Mouse (Mus musculus): ENCODE data around the gene Ifi213. TPM values are rescaled to one million over a fixed set of nuclear protein-coding genes. Genes with fewer than 3 reads are reported as not detected.
"Not testable (repeated sequence)": the region's sequence is repeated elsewhere in the genome, so short reads cannot be mapped to it uniquely, and the experiment has no call there.

The Ifi213 gene
- not detected in 2 replicates for polyA plus RNA-seq (2016; fragmentation: Nextera tagmentation; extraction: Ambion mirVana)

- H3K9me3 ChIP-seq; H3K27ac ChIP-seq; H3K36me3 ChIP-seq; H3K27me3 ChIP-seq (ENCODE audit: insufficient read depth, poor library complexity, severe bottlenecking); H3K4me1 ChIP-seq (replicated peaks); H3K4me3 ChIP-seq; DNase-seq (ENCODE audit: low spot score): not testable (repeated sequence)
- WGBS, result 83% methylated on average over 3 of the region's 3 CpGs
Measured at GRCm38 (mm10) chr1:173598838-173599494, at the start of gene Ifi213. Gene Ifi213 (minus strand): TSS chr1:173599274.

DNA sequence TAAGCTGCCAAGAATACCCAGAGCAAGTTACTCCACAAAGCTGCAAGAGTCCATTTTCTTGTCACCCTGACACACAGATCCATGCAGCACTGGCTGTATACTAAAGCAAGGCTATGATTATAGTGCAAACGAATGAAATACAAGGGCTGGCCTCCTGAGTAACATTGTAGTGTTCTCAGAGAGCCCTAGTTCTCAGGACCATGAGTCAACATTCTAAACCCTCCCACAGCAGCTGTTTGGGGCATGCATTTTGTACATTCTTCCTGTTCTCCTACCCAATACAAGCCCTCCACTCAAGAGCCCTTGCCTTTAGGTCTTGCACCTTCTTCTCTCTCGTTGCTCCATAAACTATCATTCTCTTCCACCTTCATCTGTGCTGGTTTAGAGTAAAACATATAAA, 46.3 kb upstream of the Ifi213 start:
- 82% methylated on average over 2 of the region's 2 CpGs for WGBS
- Histone ChIP-seq H3K36me3 (no peaks in the 10 kb centered on the region), H3K27me3 (ENCODE audit: insufficient read depth, poor library complexity, severe bottlenecking) (no peaks in the 10 kb centered on the region), H3K9me3 (no peaks in the 10 kb centered on the region), H3K27ac (no peak overlapping the region), H3K4me3 (no peak overlapping the region), H3K4me1 (replicated peaks) (no peaks in the 10 kb centered on the region)
- no peak for DNase-seq (ENCODE audit: low spot score)

DNA sequence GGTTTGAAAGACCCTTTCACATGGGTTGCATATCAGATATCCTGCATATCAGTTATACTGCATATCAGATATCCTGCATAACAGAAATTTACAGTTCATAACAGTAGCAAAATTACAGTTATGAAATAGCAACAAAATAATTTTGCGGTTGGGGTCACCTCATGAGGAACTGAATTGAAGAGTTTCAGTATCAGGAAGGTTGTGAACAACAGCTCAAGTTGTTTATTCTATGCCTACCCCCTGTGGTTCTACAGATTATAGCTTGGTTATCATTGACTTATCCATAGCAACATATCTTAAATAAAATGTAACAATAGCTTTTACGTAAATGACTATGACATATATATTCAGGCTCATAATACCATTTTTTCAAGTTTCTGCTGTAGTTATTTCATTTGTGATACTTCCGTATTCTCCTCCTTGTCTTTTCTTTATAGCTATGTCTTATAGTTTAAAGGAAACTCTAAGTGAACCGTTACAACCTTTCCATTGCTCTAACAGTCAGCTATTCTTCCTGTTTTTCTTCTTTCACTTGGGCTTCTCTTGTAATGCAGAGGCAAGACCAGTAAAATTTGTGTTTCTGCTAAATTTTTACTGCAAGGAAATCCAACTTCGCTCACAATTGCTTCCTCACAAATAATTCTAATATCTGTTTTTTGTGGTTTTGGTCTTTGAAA, 35.0 kb upstream of the Ifi213 start:
- DNase-seq (ENCODE audit: low spot score), result no peak
- Histone ChIP-seq H3K36me3 (no peaks in the 10 kb centered on the region), H3K4me3 (no peak overlapping the region), H3K9me3 (no peaks in the 10 kb centered on the region), H3K27ac (no peak overlapping the region), H3K4me1 (replicated peaks) (no peaks in the 10 kb centered on the region), H3K27me3 (ENCODE audit: insufficient read depth, poor library complexity, severe bottlenecking) (no peaks in the 10 kb centered on the region)
- 93% methylated on average over 5 of the region's 5 CpGs for WGBS

DNA sequence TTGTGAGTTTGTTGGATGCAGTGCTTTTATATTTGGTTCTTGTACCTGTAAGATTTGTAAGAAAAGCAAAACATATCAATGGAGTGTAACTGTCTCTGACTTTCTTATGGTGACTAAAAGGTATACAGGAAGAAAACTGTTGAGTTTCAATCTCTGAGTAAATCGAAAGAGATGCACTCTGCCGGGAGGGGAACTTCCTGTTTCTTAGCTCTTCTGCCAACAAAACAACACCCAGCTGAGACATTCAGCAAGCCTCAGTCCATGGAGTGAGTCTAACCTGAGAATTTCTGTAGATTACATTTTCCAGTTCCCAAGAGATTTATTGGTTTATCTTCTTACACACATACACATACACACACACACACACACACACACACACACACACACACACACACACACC, 31.5 kb upstream of the Ifi213 start, which contains the start of gene Ifi209:
TSS of gene Ifi209 (plus strand) at position 296 of the 400 bp plus-strand sequence.
- H3K4me3 ChIP-seq; H3K27me3 ChIP-seq (ENCODE audit: insufficient read depth, poor library complexity, severe bottlenecking); H3K4me1 ChIP-seq (replicated peaks); DNase-seq (ENCODE audit: low spot score); H3K36me3 ChIP-seq; H3K9me3 ChIP-seq; H3K27ac ChIP-seq: not testable (repeated sequence)
- WGBS, result 89% methylated on average over 2 of the region's 2 CpGs

- 86% methylated on average over 2 of the region's 2 CpGs for WGBS
- Histone ChIP-seq H3K4me1 (replicated peaks) (no peaks in the 10 kb centered on the region), H3K36me3 (no peaks in the 10 kb centered on the region), H3K27me3 (ENCODE audit: insufficient read depth, poor library complexity, severe bottlenecking) (no peaks in the 10 kb centered on the region), H3K27ac (no peak overlapping the region), H3K9me3 (no peaks in the 10 kb centered on the region), H3K4me3 (no peak overlapping the region)
- DNase-seq (ENCODE audit: low spot score), result no peak
Measured at GRCm38 (mm10) chr1:173626686-173627085, 27.6 kb upstream of the Ifi213 start.

- no peaks in the 10 kb centered on the region for H3K36me3 ChIP-seq
- no peak for DNase-seq (ENCODE audit: low spot score)
- 89% methylated on average over 2 of the region's 2 CpGs for WGBS
- no peak overlapping the region for H3K4me3 ChIP-seq
- no peaks in the 10 kb centered on the region for H3K27me3 ChIP-seq (ENCODE audit: insufficient read depth, poor library complexity, severe bottlenecking)
- no peaks in the 10 kb centered on the region for H3K9me3 ChIP-seq
- H3K4me1 ChIP-seq (replicated peaks), result no peaks in the 10 kb centered on the region
- no peak overlapping the region for H3K27ac ChIP-seq
Measured at GRCm38 (mm10) chr1:173624052-173624451, 25.0 kb upstream of the Ifi213 start.

- H3K36me3 ChIP-seq; H3K4me1 ChIP-seq (replicated peaks); H3K4me3 ChIP-seq; H3K9me3 ChIP-seq; H3K27me3 ChIP-seq (ENCODE audit: insufficient read depth, poor library complexity, severe bottlenecking); H3K27ac ChIP-seq; DNase-seq (ENCODE audit: low spot score): not testable (repeated sequence)
- WGBS, result 78% methylated on average over 2 of the region's 2 CpGs
Measured at GRCm38 (mm10) chr1:173622216-173622615, 23.1 kb upstream of the Ifi213 start.

DNA sequence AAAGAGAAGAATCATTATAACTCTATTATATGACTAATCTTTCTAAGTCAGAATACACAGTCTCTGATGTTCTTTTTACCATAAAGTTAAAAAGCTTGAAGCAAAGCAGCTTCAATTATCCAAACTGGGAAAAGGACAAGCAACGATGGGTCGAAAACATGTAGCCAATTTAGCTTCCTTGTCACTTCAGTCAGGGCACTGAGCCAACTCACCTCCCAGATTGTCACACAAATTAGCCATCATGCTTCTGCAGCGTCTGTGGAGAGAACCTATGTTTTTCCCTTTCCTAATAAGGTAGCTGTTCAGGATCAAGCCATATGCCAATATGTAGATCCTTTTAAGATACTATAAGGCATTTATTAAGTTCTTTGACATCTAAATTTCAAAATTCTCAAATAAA, 11.2 kb upstream of the Ifi213 start:
- DNase-seq (ENCODE audit: low spot score), result not testable (repeated sequence)

GRCm38 (mm10) chr1:173589698-173590097, 9.4 kb downstream of the Ifi213 start:
- H3K27me3 ChIP-seq (ENCODE audit: insufficient read depth, poor library complexity, severe bottlenecking); H3K27ac ChIP-seq; H3K9me3 ChIP-seq; H3K4me1 ChIP-seq (replicated peaks); H3K4me3 ChIP-seq; H3K36me3 ChIP-seq; DNase-seq (ENCODE audit: low spot score): not testable (repeated sequence)
- WGBS, result 82% methylated on average over 2 of the region's 2 CpGs

More for the DNA sequence above, 11.2 kb upstream of the Ifi213 start:
- H3K9me3 ChIP-seq; H3K36me3 ChIP-seq; H3K4me3 ChIP-seq; H3K27me3 ChIP-seq (ENCODE audit: insufficient read depth, poor library complexity, severe bottlenecking); H3K4me1 ChIP-seq (replicated peaks); H3K27ac ChIP-seq: not testable (repeated sequence)
- WGBS, result 83% methylated on average over 3 of the region's 3 CpGs

- 94% methylated on average over 26 of the region's 26 CpGs for WGBS
- no peak for DNase-seq (ENCODE audit: low spot score)
Measured at GRCm38 (mm10) chr1:173579921-173580585, 19.0 kb downstream of the Ifi213 start.

DNA sequence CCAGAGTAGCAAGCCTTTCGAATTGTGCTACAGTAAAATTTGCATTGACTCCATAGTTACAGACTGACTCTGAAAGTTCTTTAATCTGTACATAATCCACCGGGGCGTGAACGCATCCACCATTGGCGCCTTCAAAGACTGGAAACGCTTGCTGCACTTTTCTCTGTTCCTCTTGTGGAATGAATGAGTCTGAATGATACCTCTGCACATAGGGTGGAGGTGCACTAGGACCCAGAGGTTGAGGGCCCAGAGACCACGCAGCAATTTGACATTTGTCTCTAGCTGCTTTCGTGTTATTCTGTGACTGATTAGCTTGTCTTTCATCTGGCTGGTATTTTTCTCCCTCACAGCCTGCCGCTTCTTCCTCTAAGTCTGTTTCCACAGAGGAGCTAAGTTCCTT, 20.0 kb downstream of the Ifi213 start:
- H3K4me3 ChIP-seq, result no peak overlapping the region
- H3K36me3 ChIP-seq, result no peaks in the 10 kb centered on the region
- no peaks in the 10 kb centered on the region for H3K4me1 ChIP-seq (replicated peaks)
- 90% methylated on average over 9 of the region's 9 CpGs for WGBS
- no peak for DNase-seq (ENCODE audit: low spot score)
- peaks cover 41% of the 10 kb centered on the region for H3K9me3 ChIP-seq
- H3K27ac ChIP-seq, result no peak overlapping the region
- no peaks in the 10 kb centered on the region for H3K27me3 ChIP-seq (ENCODE audit: insufficient read depth, poor library complexity, severe bottlenecking)

More at GRCm38 (mm10) chr1:173579921-173580585, 19.0 kb downstream of the Ifi213 start:
- Histone ChIP-seq H3K9me3 (peaks cover 40% of the 10 kb centered on the region), H3K4me1 (replicated peaks) (no peaks in the 10 kb centered on the region), H3K4me3 (no peak overlapping the region), H3K27ac (no peak overlapping the region), H3K27me3 (ENCODE audit: insufficient read depth, poor library complexity, severe bottlenecking) (no peaks in the 10 kb centered on the region), H3K36me3 (no peaks in the 10 kb centered on the region)

DNA sequence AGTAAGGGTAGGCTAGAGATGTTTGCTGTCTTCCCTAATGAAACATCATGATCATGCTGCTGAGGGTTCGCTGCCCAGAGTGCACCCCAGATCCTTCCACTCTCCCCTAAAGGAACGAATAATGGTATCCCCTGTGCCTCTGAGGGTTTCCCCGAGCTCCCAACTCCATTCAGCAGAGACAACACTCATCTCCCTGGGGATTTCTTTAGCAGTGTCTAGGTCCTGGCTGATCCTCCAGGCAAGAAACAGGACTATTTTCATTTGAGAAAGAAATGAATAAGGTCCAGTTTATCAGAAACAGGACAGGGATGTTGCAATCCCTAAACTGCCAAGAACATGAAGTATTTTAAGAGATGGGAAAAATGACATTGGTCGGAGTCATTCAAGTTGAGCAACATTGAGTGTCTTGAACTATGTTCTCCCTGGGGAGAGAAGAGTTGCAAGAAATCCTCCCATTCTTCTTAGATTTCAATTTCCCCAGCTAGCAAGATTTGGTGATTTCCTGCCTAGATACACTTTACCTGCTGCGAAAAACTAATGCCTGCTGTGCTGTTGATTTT, 48.5 kb downstream of the Ifi213 start:
- not testable (repeated sequence) for H3K9me3 ChIP-seq; H3K27me3 ChIP-seq (ENCODE audit: insufficient read depth, poor library complexity, severe bottlenecking); H3K27ac ChIP-seq; DNase-seq (ENCODE audit: low spot score); H3K36me3 ChIP-seq; H3K4me3 ChIP-seq; H3K4me1 ChIP-seq (replicated peaks)
- 84% methylated on average over 5 of the region's 5 CpGs for WGBS

DNA sequence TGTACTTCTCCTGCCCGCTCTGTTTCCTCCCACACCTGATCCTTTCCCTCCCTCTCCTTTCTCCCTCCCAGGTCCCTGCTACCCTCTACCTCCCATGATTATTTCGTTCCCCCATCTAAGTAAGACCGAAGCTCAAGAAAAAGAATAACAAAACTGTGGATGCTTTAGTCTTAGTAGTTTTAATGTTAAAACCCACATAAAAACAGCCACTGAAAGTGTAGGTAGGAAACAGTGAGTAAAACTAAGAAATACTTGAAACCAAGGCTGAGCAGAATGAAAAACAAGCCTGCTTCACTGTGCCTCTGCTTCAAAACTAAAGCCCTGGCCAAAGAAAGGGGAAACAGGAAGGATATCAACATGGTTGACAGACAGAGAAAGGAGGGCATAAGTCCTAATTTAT, 50.3 kb downstream of the Ifi213 start:
- H3K27ac ChIP-seq; H3K4me1 ChIP-seq (replicated peaks); H3K4me3 ChIP-seq; H3K27me3 ChIP-seq (ENCODE audit: insufficient read depth, poor library complexity, severe bottlenecking); DNase-seq (ENCODE audit: low spot score); H3K36me3 ChIP-seq; H3K9me3 ChIP-seq: not testable (repeated sequence)
- WGBS, result 92% methylated on average over 3 of the region's 3 CpGs
